Mouse (Mus musculus): ENCODE measurements around the gene Foxp1. TPM values are rescaled to one million over a fixed set of nuclear protein-coding genes. Genes with fewer than 3 reads are reported as not detected.

Gene Foxp1
- polyA plus RNA-seq, 1 experiment from 2014 or later = 110 TPM

- Histone ChIP-seq H3K9ac (ENCODE audit: low read depth, low read length) (no peak overlapping the region), H3K27me3 (ENCODE audit: control insufficient read depth, insufficient read depth, low read length) (no peaks in the 10 kb centered on the region), H3K36me3 (ENCODE audit: control insufficient read depth, insufficient read depth, low read length) (peaks cover 13% of the 10 kb centered on the region), H3K9me3 (replicated peaks; ENCODE audit: control insufficient read depth, low read length) (no peaks in the 10 kb centered on the region), H3K4me1 (ENCODE audit: control insufficient read depth, insufficient read depth, low read length) (peaks cover 14% of the 10 kb centered on the region), H3K4me2 (no peak overlapping the region), H3K27ac (ENCODE audit: low read depth, low read length) (no peak overlapping the region), H3K4me3 (ENCODE audit: low read depth, low read length) (no peak overlapping the region)
- WGBS (ENCODE audit: insufficient replicate concordance) = 79% methylated on average over 4 of the region's 4 CpGs
- no peak for ATAC-seq (replicated peaks; ENCODE audit: insufficient number of reproducible peaks, low FRiP score, low TSS enrichment)
These were observed 444.4 kb downstream of the Foxp1 start for GRCm38 (mm10) chr6:99078089-99078488.

GRCm38 (mm10) chr6:99073303-99074271 lies 448.9 kb downstream of the Foxp1 start:
- H3K9me3 ChIP-seq (replicated peaks; ENCODE audit: control insufficient read depth, low read length) = no peaks in the 10 kb centered on the region
- H3K4me1 ChIP-seq (ENCODE audit: control insufficient read depth, insufficient read depth, low read length) = no peaks in the 10 kb centered on the region
- no peak overlapping the region for H3K9ac ChIP-seq (ENCODE audit: low read depth, low read length)
- 85% methylated on average over 9 of the region's 9 CpGs for WGBS (ENCODE audit: insufficient replicate concordance)
- H3K4me2 ChIP-seq = no peak overlapping the region
- no peak for ATAC-seq (replicated peaks; ENCODE audit: insufficient number of reproducible peaks, low FRiP score, low TSS enrichment)
- peaks cover 13% of the 10 kb centered on the region for H3K36me3 ChIP-seq (ENCODE audit: control insufficient read depth, insufficient read depth, low read length)
- H3K27me3 ChIP-seq (ENCODE audit: control insufficient read depth, insufficient read depth, low read length) = no peaks in the 10 kb centered on the region
- no peak overlapping the region for H3K27ac ChIP-seq (ENCODE audit: low read depth, low read length)
- no peak overlapping the region for H3K4me3 ChIP-seq (ENCODE audit: low read depth, low read length)

- peaks cover 13% of the 10 kb centered on the region for H3K36me3 ChIP-seq (ENCODE audit: control insufficient read depth, insufficient read depth, low read length)
- H3K27ac ChIP-seq (ENCODE audit: low read depth, low read length) = no peak overlapping the region
- H3K27me3 ChIP-seq (ENCODE audit: control insufficient read depth, insufficient read depth, low read length) = no peaks in the 10 kb centered on the region
- H3K9ac ChIP-seq (ENCODE audit: low read depth, low read length) = no peak overlapping the region
- ATAC-seq (replicated peaks; ENCODE audit: insufficient number of reproducible peaks, low FRiP score, low TSS enrichment) = no peak
- no peak overlapping the region for H3K4me3 ChIP-seq (ENCODE audit: low read depth, low read length)
- H3K9me3 ChIP-seq (replicated peaks; ENCODE audit: control insufficient read depth, low read length) = no peaks in the 10 kb centered on the region
- no peak overlapping the region for H3K4me2 ChIP-seq
- 67% methylated on average over 5 of the region's 5 CpGs for WGBS (ENCODE audit: insufficient replicate concordance)
- H3K4me1 ChIP-seq (ENCODE audit: control insufficient read depth, insufficient read depth, low read length) = peaks cover 12% of the 10 kb centered on the region; the same call in 1 of the 2 replicates
These were observed 451.8 kb downstream of the Foxp1 start for GRCm38 (mm10) chr6:99070710-99071109.

GRCm38 (mm10) chr6:99069726-99070125 lies 452.8 kb downstream of the Foxp1 start:
- H3K9ac ChIP-seq (ENCODE audit: low read depth, low read length) = no peak overlapping the region
- 93% methylated on average over 1 of the region's 1 CpGs for WGBS (ENCODE audit: insufficient replicate concordance)
- no peak overlapping the region for H3K4me2 ChIP-seq
- no peak for ATAC-seq (replicated peaks; ENCODE audit: insufficient number of reproducible peaks, low FRiP score, low TSS enrichment)
- H3K27me3 ChIP-seq (ENCODE audit: control insufficient read depth, insufficient read depth, low read length) = no peaks in the 10 kb centered on the region
- H3K27ac ChIP-seq (ENCODE audit: low read depth, low read length) = no peak overlapping the region
- peaks cover 3% of the 10 kb centered on the region for H3K36me3 ChIP-seq (ENCODE audit: control insufficient read depth, insufficient read depth, low read length)
- H3K4me1 ChIP-seq (ENCODE audit: control insufficient read depth, insufficient read depth, low read length) = peaks cover 18% of the 10 kb centered on the region; the same call in 1 of the 2 replicates
- no peak overlapping the region for H3K4me3 ChIP-seq (ENCODE audit: low read depth, low read length)
- H3K9me3 ChIP-seq (replicated peaks; ENCODE audit: control insufficient read depth, low read length) = no peaks in the 10 kb centered on the region

GRCm38 (mm10) chr6:99065569-99066353 lies 456.8 kb downstream of the Foxp1 start:
- Histone ChIP-seq H3K9ac (ENCODE audit: low read depth, low read length) (no peak overlapping the region), H3K27ac (ENCODE audit: low read depth, low read length) (peak overlapping the region; percentile 76), H3K4me1 (ENCODE audit: control insufficient read depth, insufficient read depth, low read length) (peaks cover 23% of the 10 kb centered on the region; the same call in 1 of the 2 replicates), H3K36me3 (ENCODE audit: control insufficient read depth, insufficient read depth, low read length) (no peaks in the 10 kb centered on the region; the same call in 1 of the 2 replicates), H3K27me3 (ENCODE audit: control insufficient read depth, insufficient read depth, low read length) (no peaks in the 10 kb centered on the region), H3K4me2 (no peak overlapping the region), H3K9me3 (replicated peaks; ENCODE audit: control insufficient read depth, low read length) (no peaks in the 10 kb centered on the region), H3K4me3 (ENCODE audit: low read depth, low read length) (no peak overlapping the region)
- 46% methylated on average over 9 of the region's 9 CpGs for WGBS (ENCODE audit: insufficient replicate concordance)
- ATAC-seq (replicated peaks; ENCODE audit: insufficient number of reproducible peaks, low FRiP score, low TSS enrichment) = peak; percentile 71

GRCm38 (mm10) chr6:99063982-99064484 lies 458.5 kb downstream of the Foxp1 start:
- no peaks in the 10 kb centered on the region for H3K9me3 ChIP-seq (replicated peaks; ENCODE audit: control insufficient read depth, low read length)
- H3K27me3 ChIP-seq (ENCODE audit: control insufficient read depth, insufficient read depth, low read length) = no peaks in the 10 kb centered on the region
- no peak overlapping the region for H3K9ac ChIP-seq (ENCODE audit: low read depth, low read length)
- H3K4me1 ChIP-seq (ENCODE audit: control insufficient read depth, insufficient read depth, low read length) = peaks cover 26% of the 10 kb centered on the region; the same call in 1 of the 2 replicates
- no peaks in the 10 kb centered on the region; the same call in 1 of the 2 replicates for H3K36me3 ChIP-seq (ENCODE audit: control insufficient read depth, insufficient read depth, low read length)
- no peak overlapping the region for H3K4me3 ChIP-seq (ENCODE audit: low read depth, low read length)
- H3K27ac ChIP-seq (ENCODE audit: low read depth, low read length) = no peak overlapping the region
- no peak overlapping the region for H3K4me2 ChIP-seq
- ATAC-seq (replicated peaks; ENCODE audit: insufficient number of reproducible peaks, low FRiP score, low TSS enrichment) = no peak
- WGBS (ENCODE audit: insufficient replicate concordance) = 82% methylated on average over 10 of the region's 10 CpGs

- no peak overlapping the region for H3K4me2 ChIP-seq
- 66% methylated on average over 8 of the region's 8 CpGs for WGBS (ENCODE audit: insufficient replicate concordance)
- H3K27me3 ChIP-seq (ENCODE audit: control insufficient read depth, insufficient read depth, low read length) = no peaks in the 10 kb centered on the region
- no peak overlapping the region for H3K9ac ChIP-seq (ENCODE audit: low read depth, low read length)
- peaks cover 31% of the 10 kb centered on the region; the same call in 1 of the 2 replicates for H3K4me1 ChIP-seq (ENCODE audit: control insufficient read depth, insufficient read depth, low read length)
- H3K36me3 ChIP-seq (ENCODE audit: control insufficient read depth, insufficient read depth, low read length) = no peaks in the 10 kb centered on the region
- H3K4me3 ChIP-seq (ENCODE audit: low read depth, low read length) = no peak overlapping the region
- H3K9me3 ChIP-seq (replicated peaks; ENCODE audit: control insufficient read depth, low read length) = no peaks in the 10 kb centered on the region
- no peak for ATAC-seq (replicated peaks; ENCODE audit: insufficient number of reproducible peaks, low FRiP score, low TSS enrichment)
- H3K27ac ChIP-seq (ENCODE audit: low read depth, low read length) = no peak overlapping the region
These were observed 459.6 kb downstream of the Foxp1 start for GRCm38 (mm10) chr6:99062931-99063330.

GRCm38 (mm10) chr6:99058688-99059087 lies 463.8 kb downstream of the Foxp1 start:
- Histone ChIP-seq H3K9ac (ENCODE audit: low read depth, low read length) (no peak overlapping the region), H3K4me2 (no peak overlapping the region), H3K9me3 (replicated peaks; ENCODE audit: control insufficient read depth, low read length) (no peaks in the 10 kb centered on the region), H3K27me3 (ENCODE audit: control insufficient read depth, insufficient read depth, low read length) (no peaks in the 10 kb centered on the region), H3K27ac (ENCODE audit: low read depth, low read length) (peak overlapping the region; percentile 38), H3K4me1 (ENCODE audit: control insufficient read depth, insufficient read depth, low read length) (peaks cover 15% of the 10 kb centered on the region; the same call in 1 of the 2 replicates), H3K36me3 (ENCODE audit: control insufficient read depth, insufficient read depth, low read length) (no peaks in the 10 kb centered on the region), H3K4me3 (ENCODE audit: low read depth, low read length) (no peak overlapping the region)
- WGBS (ENCODE audit: insufficient replicate concordance) = 52% methylated on average over 3 of the region's 3 CpGs
- no peak; the same call in 1 of the 2 replicates for ATAC-seq (replicated peaks; ENCODE audit: insufficient number of reproducible peaks, low FRiP score, low TSS enrichment)
